ENCODE assay signal across 1 mouse cellular context in genomic region chr10:81285694-81286450, GRCm38 (mm10).
TF ChIP-seq lines count a peak whose summit lies in the region.

No protein-coding gene starts in this region.

TF ChIP-seq in MEL, 35 proteins besides CTCF, POLR2A, EP300 and RAD21 (continued from another document):
- no peak for TF ChIP-seq MEF2A (IDR thresholded peaks at IDR 0.05; ENCODE audit: extremely low read depth, insufficient replicate concordance, low read depth, low read length, poor library complexity, severe bottlenecking)
- TF ChIP-seq MAFK (IDR thresholded peaks at IDR 0.05; ENCODE audit: borderline replicate concordance, low read depth, low read length): no peak
- TF ChIP-seq POLR2AphosphoS2 (IDR thresholded peaks at IDR 0.05; ENCODE audit: low read length): no peak
- TF ChIP-seq KAT2A (conservative IDR thresholded peaks at IDR 0.05; ENCODE audit: low read depth, low read length): no peak
- no peak for TF ChIP-seq GATA1 (IDR thresholded peaks at IDR 0.05; ENCODE audit: low read depth, low read length)
